Mouse (Mus musculus) spleen, postnatal 4 days (tissue): ENCODE results near the gene Gm21627.
"Not testable (repeated sequence)": the region's sequence is repeated elsewhere in the genome, so short reads cannot be mapped to it uniquely, and the experiment has no call there.

Experiments used
- DNase-seq, 2 experiments: peaks; one replicate each; pipeline ENCODE4 v3.0.0; 2022; ENCODE audit warnings: low spot score in 2 of 2

Gm21627 gene

DNA sequence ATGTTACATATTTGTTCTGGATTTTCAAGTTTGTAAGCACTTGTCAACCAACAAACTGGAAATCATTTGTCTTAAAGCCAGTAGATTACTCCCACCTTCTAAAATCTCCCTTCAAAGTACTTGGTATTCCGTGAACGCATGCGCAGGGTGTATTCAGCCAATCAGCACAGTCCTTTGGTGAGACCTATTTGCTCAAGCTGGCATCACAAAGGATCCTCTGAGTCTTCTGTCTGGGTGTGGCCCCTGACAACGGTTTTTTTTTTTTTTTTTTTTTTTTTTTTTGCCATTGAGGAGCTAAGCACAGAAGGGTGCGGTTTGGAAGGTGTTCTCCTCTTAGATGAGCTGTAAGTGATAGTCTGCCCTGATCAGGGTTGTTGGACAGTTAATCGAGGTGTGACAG, at the start of gene Gm21627:
Gene Gm21627, plus strand, starts transcription at position 301 of the 400 bp plus-strand sequence.
- DNase-seq: not testable (repeated sequence)
